Mouse (Mus musculus): ENCODE data around the gene Sgca. TPM values are rescaled to one million over a fixed set of nuclear protein-coding genes. Genes with fewer than 3 reads are reported as not detected.
"Not testable (repeated sequence)": the region's sequence is repeated elsewhere in the genome, so short reads cannot be mapped to it uniquely, and the experiment has no call there.

Sgca gene
- polyA plus RNA-seq, 1 experiment from 2014 or later, result 0.13 TPM

DNA sequence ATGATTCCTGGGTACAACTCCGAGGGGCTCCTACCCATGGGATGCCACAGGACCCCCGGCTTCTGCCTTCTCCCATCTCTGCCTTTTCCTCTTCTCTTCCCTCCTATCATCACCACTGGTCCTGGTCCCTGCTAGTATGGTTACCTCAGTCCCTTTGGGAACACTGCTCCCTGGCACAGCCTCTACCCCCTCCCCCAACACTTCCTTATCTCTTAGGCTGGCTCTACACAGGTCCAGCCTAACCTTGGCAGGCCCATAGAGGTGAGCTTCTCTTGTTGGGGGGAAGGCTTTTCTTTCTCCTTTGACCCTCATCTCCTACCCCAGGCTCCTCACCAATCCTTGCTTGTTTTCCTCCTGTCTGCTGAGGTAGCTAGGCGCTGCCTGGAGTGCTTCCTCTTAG lies 39.4 kb upstream of the Sgca start:
- no peak for TF ChIP-seq EP300 (IDR thresholded peaks at IDR 0.05; ENCODE audit: low read depth)
- TF ChIP-seq CTCF (IDR thresholded peaks at IDR 0.05; ENCODE audit: low read depth), result no peak
- Histone ChIP-seq H3K4me3 (ENCODE audit: low read depth, low read length) (no peak overlapping the region), H3K36me3 (replicated peaks; ENCODE audit: insufficient read depth, low read length) (peaks cover 14% of the 10 kb centered on the region), H3K27me3 (ENCODE audit: insufficient read depth, low read length) (peaks cover 28% of the 10 kb centered on the region), H3K9me3 (ENCODE audit: low read length) (no peaks in the 10 kb centered on the region), H3K4me1 (ENCODE audit: insufficient read depth) (peaks cover 8% of the 10 kb centered on the region; the same call in 1 of the 2 replicates), H3K27ac (ENCODE audit: low read depth) (no peak overlapping the region), H3K9ac (replicated peaks) (no peak overlapping the region), H3K4me2 (ENCODE audit: low read depth, low read length) (no peak overlapping the region)
- DNase-seq (no peak), ATAC-seq (no peak)
- WGBS (ENCODE audit: insufficient replicate concordance), result 60% methylated on average over 3 of the region's 3 CpGs

DNA sequence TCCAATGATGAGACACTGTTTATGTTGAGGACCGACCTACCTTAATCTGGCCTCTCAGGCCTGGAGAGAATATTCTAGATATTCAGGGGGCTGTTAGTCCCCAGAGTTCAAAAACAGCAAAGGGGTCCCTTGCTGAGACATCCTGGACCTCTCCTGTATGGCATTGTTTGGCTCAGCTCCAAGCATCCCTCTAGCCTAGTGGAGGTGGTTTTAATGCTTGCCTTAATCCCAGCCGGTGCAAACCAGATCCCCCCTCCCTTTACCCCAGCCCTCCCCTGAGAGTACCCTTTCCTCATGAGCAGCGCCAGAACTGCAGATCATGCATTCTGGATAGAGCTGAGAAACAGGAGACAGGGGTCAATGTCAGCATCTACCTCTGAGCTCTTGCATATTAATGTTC lies 36.4 kb upstream of the Sgca start:
- Histone ChIP-seq H3K4me2 (ENCODE audit: low read depth, low read length) (peak overlapping the region; percentile 75), H3K27ac (ENCODE audit: low read depth) (peak overlapping the region; percentile 99), H3K4me3 (ENCODE audit: low read depth, low read length) (peak overlapping the region; percentile 78), H3K36me3 (replicated peaks; ENCODE audit: insufficient read depth, low read length) (0 out of 2 replicates have a peak, but pooled peaks cover 3% of the 10 kb centered on the region), H3K9ac (replicated peaks) (peak overlapping the region; percentile 47), H3K27me3 (ENCODE audit: insufficient read depth, low read length) (peaks cover 34% of the 10 kb centered on the region), H3K4me1 (ENCODE audit: insufficient read depth) (peaks cover 23% of the 10 kb centered on the region; the same call in 1 of the 2 replicates), H3K9me3 (ENCODE audit: low read length) (no peaks in the 10 kb centered on the region)
- WGBS (ENCODE audit: insufficient replicate concordance), result 49% methylated on average over 3 of the region's 3 CpGs
- TF ChIP-seq CTCF (IDR thresholded peaks at IDR 0.05; ENCODE audit: low read depth), result no peak
- TF ChIP-seq EP300 (IDR thresholded peaks at IDR 0.05; ENCODE audit: low read depth), result no peak
- no peak for ATAC-seq
- DNase-seq, result no peak

DNA sequence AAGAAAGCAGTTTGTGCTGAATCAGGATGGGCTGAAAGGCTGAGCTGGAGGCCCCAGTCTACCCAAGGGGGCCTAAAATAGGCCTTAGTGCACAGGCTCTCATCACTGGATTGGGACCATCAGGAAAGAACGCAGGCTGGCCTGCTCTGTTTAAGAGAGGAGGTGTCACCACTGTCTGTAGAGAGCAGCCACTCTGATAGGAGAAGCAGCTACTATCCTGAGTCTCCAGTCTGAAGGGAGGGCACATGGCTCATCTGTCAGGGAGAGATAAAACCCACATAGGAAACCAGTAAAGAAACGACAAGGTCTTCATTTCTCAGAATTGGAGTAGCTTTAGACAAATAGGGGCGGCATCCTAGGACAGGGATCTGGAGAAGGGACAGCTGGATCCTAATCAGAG lies 35.9 kb upstream of the Sgca start:
- WGBS (ENCODE audit: insufficient replicate concordance), result 36% methylated on average over 3 of the region's 3 CpGs
- peak; percentile 96 for ATAC-seq
- DNase-seq, result peak; percentile 68
- H3K9me3 ChIP-seq (ENCODE audit: low read length), result no peaks in the 10 kb centered on the region
- peak overlapping the region; percentile 75 for H3K4me2 ChIP-seq (ENCODE audit: low read depth, low read length)
- H3K27ac ChIP-seq (ENCODE audit: low read depth), result peak overlapping the region; percentile 99
- peaks cover 34% of the 10 kb centered on the region for H3K27me3 ChIP-seq (ENCODE audit: insufficient read depth, low read length)
- H3K36me3 ChIP-seq (replicated peaks; ENCODE audit: insufficient read depth, low read length), result 0 out of 2 replicates have a peak, but pooled peaks cover 3% of the 10 kb centered on the region
- peak overlapping the region; percentile 95 for H3K9ac ChIP-seq (replicated peaks)
- peak; percentile 98 for TF ChIP-seq EP300 (IDR thresholded peaks at IDR 0.05; ENCODE audit: low read depth)
- no peak for TF ChIP-seq CTCF (IDR thresholded peaks at IDR 0.05; ENCODE audit: low read depth)
- H3K4me1 ChIP-seq (ENCODE audit: insufficient read depth), result peaks cover 27% of the 10 kb centered on the region
- peak overlapping the region; percentile 78 for H3K4me3 ChIP-seq (ENCODE audit: low read depth, low read length)

DNA sequence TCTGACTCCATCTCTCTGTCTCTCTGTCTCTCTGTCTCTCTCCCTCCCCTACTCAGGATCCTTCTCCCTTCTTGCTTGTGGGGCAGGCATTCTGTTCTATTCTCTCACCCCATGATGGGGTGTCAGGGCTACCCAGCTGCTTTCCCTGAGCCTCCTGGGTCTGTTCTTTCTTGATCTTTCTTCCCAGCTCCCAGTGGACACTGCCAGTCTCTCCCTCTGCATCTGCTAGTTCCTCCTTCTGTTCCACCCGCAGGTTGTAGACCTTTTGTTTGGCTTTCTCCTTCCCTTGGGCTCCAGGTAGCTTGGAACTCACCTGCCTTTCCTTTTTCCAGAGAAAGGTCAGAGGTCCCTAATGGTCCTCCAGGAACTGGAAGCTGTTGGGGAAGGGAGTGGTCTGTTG lies 35.3 kb upstream of the Sgca start:
- peak overlapping the region; percentile 95 for H3K9ac ChIP-seq (replicated peaks)
- H3K27ac ChIP-seq (ENCODE audit: low read depth), result peak overlapping the region; percentile 99
- H3K9me3 ChIP-seq (ENCODE audit: low read length), result no peaks in the 10 kb centered on the region
- peaks cover 32% of the 10 kb centered on the region for H3K4me1 ChIP-seq (ENCODE audit: insufficient read depth)
- ATAC-seq (no peak), DNase-seq (no peak)
- H3K4me2 ChIP-seq (ENCODE audit: low read depth, low read length), result peak overlapping the region; percentile 75
- H3K36me3 ChIP-seq (replicated peaks; ENCODE audit: insufficient read depth, low read length), result 0 out of 2 replicates have a peak, but pooled peaks cover 3% of the 10 kb centered on the region
- no peak for TF ChIP-seq EP300 (IDR thresholded peaks at IDR 0.05; ENCODE audit: low read depth)
- TF ChIP-seq CTCF (IDR thresholded peaks at IDR 0.05; ENCODE audit: low read depth), result no peak
- peak overlapping the region; percentile 78 for H3K4me3 ChIP-seq (ENCODE audit: low read depth, low read length)
- H3K27me3 ChIP-seq (ENCODE audit: insufficient read depth, low read length), result peaks cover 34% of the 10 kb centered on the region
- WGBS (ENCODE audit: insufficient replicate concordance), result 6% methylated on average over 1 of the region's 1 CpGs

DNA sequence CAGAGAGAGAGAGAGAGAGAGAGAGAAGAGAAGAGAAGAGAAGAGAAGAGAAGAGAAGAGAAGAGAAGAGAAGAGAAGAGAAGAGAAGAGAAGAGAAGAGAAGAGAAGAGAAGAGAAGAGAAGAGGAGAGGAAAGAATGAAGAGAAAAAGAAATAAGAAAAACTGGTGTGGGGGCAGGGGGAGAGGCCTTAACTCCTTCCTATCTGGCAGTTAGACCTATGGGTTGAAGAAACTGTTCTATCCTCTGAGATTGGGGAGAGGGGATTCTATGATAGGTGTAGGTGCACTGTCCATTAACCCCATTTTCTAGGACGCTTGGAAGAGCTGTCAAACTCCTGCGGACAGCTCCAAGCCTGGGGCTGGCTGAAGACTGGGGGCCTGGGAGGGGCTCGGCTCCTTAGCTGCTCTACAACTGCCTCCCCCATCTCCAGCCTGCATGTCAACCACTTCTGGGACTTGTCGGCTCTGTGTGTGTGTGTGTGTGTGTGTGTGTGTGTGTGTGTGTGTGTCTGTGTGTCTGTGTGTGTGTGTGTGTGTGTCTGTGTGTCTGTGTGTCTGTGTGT lies 34.8 kb upstream of the Sgca start:
- Histone ChIP-seq H3K4me2 (ENCODE audit: low read depth, low read length) (peak overlapping the region; percentile 75), H3K4me1 (ENCODE audit: insufficient read depth) (peaks cover 36% of the 10 kb centered on the region), H3K27ac (ENCODE audit: low read depth) (peak overlapping the region; percentile 99), H3K27me3 (ENCODE audit: insufficient read depth, low read length) (peaks cover 34% of the 10 kb centered on the region), H3K9ac (replicated peaks) (peak overlapping the region; percentile 95), H3K4me3 (ENCODE audit: low read depth, low read length) (peak overlapping the region; percentile 78)
- DNase-seq; H3K36me3 ChIP-seq (replicated peaks; ENCODE audit: insufficient read depth, low read length); ATAC-seq; H3K9me3 ChIP-seq (ENCODE audit: low read length): not testable (repeated sequence)
- 30% methylated on average over 4 of the region's 4 CpGs for whole genome bisulfite sequencing (ENCODE audit: insufficient replicate concordance)

DNA sequence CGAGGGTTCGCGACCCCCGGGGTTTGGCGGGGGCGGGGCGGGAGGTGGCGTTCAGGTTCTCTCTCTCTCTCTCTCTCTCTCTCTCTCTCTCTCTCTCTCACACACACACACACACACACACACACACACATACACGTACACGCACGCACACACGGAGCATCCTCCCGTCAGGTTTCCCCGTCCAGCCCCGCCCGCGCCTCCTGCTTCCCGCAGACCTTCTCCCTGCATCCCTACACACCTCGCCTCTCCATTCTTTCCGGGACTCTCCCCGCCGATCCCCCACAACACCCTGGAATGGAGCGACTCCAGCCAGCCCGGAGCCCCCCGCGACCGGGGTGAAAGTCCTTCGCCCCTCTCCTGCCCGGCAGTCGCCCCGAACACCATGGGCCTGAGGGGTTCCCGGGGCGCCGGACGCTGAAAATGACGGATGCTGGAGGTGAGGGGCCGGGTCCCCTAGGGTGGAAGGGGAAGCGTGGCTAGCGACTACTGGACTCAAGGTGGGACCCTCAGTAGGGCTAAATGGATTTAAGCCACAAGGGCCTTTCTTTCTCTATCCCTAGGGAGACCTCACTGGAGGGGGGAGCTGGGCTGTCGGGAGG lies 34.1 kb upstream of the Sgca start:
- Histone ChIP-seq H3K4me3 (ENCODE audit: low read depth, low read length) (peak overlapping the region; percentile 78), H3K4me2 (ENCODE audit: low read depth, low read length) (peak overlapping the region; percentile 75), H3K9me3 (ENCODE audit: low read length) (no peaks in the 10 kb centered on the region), H3K36me3 (replicated peaks; ENCODE audit: insufficient read depth, low read length) (peaks cover 3% of the 10 kb centered on the region), H3K27ac (ENCODE audit: low read depth) (peak overlapping the region; percentile 99), H3K27me3 (ENCODE audit: insufficient read depth, low read length) (peaks cover 34% of the 10 kb centered on the region), H3K9ac (replicated peaks) (peak overlapping the region; percentile 95), H3K4me1 (ENCODE audit: insufficient read depth) (peaks cover 38% of the 10 kb centered on the region)
- ATAC-seq, result no peak
- no peak for TF ChIP-seq EP300 (IDR thresholded peaks at IDR 0.05; ENCODE audit: low read depth)
- TF ChIP-seq CTCF (IDR thresholded peaks at IDR 0.05; ENCODE audit: low read depth), result no peak
- DNase-seq, result no peak
- WGBS (ENCODE audit: insufficient replicate concordance), result 2% methylated on average over 23 of the region's 40 CpGs
